Mouse (Mus musculus) small intestine, adult 2 months (tissue): ENCODE data around the gene Sost.

Source experiments
- CTCF ChIP-seq: fragments of 200-500 bp; IDR thresholded peaks from 2 replicates; pipeline ENCODE4 v1.5.1; 2012; ENCODE audit warnings: low read depth, mild to moderate bottlenecking, control low read depth, inconsistent platforms, low read length, moderate library complexity, mixed read lengths; ENCODE audit not compliant: insufficient replicate concordance, insufficient read length; ENCODE audit errors: extremely low read depth
- POLR2A ChIP-seq: fragments of 200-500 bp; IDR thresholded peaks from 2 replicates; pipeline ENCODE4 v1.6.1; 2012; ENCODE audit warnings: low read depth, mild to moderate bottlenecking, control low read depth, inconsistent platforms, low read length, moderate library complexity

- TF ChIP-seq CTCF: no peak
- TF ChIP-seq POLR2A: no peak
Measured at GRCm38 (mm10) chr11:101995938-101996337, 29.1 kb upstream of the Sost start.
